Mouse (Mus musculus) heart, adult 9 months (tissue): ENCODE data around the gene Kdm5b.

ENCODE experiments used
- DNase-seq, 2 experiments: peaks; one replicate each; pipeline ENCODE4 v3.0.0; 2022; ENCODE audit warnings: low spot score in 2 of 2

Kdm5b gene

DNA sequence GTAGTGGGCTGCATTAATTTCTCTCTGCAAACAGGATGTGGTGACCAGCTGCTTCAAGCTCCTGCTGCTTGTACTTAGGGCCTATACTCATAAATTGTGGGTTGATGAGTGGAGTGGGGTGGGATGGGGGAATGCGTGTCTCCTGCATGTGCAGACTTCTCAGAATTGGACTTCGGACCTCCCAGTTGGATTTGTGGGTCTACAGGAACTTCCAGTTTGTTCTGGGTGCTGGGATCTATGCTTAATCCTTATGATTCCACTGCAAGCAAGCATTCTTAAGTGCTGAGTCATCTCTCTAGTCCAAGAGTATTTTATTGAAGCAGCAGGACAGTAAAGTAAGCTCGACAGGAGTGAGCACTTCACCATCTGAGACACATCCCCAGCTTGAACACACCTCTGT lies 23.6 kb downstream of the Kdm5b start:
- no peak for DNase-seq

DNA sequence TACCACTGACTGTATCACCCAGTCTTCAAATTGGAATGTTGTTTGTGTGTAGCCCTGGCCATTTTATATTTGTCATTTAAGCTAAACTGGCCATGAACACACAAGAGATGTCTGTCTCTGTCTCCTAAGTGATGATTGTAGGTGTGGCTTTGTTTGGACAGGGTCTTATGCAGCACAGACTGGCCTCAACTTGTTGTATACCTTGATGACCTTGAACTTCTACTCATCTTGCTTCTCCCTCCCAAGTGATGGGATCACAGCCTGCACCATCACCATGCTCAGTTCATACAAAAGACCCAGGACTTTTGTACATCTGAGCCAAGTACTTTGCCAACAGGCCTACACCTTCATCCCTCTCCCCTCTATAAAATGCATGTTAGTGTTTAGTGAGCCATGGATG lies 29.7 kb downstream of the Kdm5b start:
- DNase-seq: no peak

DNA sequence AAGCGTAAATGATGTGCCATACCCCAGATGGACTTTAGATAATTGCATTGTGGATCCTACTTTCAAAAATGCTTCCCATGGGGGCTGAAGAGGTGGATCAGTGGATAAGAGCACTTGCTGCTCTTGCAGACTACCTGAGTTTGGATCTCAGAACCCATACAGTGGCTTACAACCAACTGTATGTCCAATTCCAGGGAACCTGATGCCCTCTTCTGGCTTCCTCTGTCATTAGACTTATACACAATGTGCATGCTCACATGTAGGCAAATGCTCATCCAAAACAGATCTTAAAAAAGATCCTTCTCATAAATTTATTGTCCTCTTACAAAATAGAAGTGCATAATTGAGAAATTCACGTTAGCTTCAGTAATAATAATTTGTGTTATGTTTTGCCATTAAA lies 31.8 kb downstream of the Kdm5b start:
- DNase-seq: no peak

GRCm38 (mm10) chr1:134597339-134598054 lies 37.5 kb downstream of the Kdm5b start:
- DNase-seq: no peak

DNA sequence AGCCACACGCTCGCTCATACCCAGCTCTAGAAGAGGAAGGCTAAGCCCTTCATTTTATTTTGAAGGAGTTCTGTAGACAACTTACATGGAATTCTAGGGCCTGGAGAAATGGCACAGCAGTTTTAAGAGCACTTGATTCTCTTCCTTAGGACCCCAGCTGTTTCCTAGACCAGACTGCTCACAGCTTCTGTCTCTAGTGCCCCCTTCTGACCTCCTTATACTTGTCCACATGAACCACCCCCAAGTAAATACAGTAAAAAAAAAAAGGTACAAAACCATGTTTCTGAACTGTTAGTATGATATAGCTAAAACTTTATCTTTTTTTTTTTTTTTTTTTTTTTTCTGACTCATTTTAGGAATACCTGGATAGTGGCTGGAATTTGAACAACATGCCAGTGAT lies 44.1 kb downstream of the Kdm5b start:
- DNase-seq: no peak

- DNase-seq: no peak
These were observed 45.7 kb downstream of the Kdm5b start for GRCm38 (mm10) chr1:134605670-134606069.

DNA sequence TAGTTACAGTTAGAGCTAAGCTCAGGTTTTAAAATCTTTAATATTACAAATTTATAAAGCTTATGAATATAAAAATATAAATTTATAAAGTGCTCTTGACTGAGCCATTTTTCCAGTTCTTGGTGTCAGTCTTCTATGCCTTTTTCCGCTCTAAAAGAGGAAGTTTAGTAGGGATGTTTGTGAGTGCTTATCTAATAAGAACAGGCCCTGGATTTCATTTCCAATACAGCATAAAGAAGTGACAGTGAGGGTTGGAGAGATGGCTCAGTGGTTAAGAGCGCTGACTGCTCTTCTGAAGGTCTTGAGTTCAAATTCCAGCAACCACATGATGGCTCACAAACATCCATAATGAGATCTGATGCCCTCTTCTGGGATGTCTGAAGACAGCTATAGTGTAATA lies 46.4 kb downstream of the Kdm5b start:
- no peak for DNase-seq

DNA sequence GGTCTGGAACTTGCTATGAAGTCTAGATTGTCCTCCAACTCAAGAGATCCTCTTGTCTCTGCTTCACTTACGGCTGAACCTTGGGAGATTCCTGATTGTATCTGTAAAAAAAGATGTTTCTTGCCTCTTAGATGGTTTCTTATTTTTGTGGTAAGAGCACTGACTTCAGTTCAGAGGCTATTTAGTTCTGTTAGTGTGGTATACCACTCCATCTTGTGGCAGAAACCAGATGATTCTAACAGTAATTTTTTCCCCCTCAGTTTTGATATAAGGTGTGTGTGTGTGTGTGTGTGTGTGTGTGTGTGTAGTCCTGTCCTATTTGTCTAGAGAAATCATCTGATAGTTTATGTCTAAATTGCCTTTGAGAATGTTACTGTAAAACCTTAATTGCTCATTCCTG lies 47.3 kb downstream of the Kdm5b start:
- no peak for DNase-seq

DNA sequence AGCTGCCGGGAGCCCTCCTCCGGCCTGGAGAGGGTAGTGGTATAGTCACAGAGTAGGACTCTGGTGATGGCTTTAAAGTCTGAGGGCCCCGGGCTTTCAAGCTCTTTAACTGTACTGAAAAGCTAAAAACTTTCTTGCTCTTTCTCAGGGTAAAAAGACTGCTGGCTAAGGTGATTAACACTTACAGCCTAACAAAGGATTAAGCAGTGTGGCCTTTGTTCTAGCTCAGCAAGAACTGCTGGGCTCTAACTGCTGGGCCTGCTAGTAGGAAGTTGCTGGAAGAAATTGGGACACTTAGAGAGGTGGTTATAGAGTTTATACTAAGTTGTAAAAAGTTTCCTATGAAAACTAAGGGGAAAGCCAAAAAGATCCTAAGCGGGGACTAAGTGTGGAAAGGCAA lies 49.2 kb downstream of the Kdm5b start:
- no peak for DNase-seq

- DNase-seq: no peak
These were observed 54.6 kb downstream of the Kdm5b start for GRCm38 (mm10) chr1:134614554-134614953.

- DNase-seq: no peak
These were observed 55.0 kb downstream of the Kdm5b start for GRCm38 (mm10) chr1:134614988-134615387.

DNA sequence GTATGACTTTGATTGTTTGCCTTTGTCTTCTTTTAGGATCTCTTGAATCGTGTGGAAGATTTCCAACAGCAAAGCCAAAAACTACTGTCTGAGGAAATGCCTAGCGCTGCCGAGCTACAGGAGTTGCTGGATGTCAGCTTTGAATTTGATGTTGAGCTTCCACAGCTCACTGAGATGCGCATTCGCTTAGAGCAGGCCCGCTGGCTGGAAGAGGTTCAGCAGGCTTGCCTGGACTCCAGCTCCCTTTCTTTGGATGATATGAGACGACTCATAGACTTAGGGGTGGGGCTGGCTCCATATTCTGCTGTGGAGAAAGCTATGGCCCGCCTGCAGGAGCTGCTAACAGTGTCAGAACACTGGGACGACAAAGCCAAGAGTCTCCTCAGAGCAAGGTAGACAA lies 57.7 kb downstream of the Kdm5b start:
- DNase-seq: no peak

- no peak for DNase-seq
These were observed 65.4 kb downstream of the Kdm5b start for GRCm38 (mm10) chr1:134625325-134625724.

- no peak for DNase-seq
These were observed 69.5 kb downstream of the Kdm5b start for GRCm38 (mm10) chr1:134629455-134629854.

DNA sequence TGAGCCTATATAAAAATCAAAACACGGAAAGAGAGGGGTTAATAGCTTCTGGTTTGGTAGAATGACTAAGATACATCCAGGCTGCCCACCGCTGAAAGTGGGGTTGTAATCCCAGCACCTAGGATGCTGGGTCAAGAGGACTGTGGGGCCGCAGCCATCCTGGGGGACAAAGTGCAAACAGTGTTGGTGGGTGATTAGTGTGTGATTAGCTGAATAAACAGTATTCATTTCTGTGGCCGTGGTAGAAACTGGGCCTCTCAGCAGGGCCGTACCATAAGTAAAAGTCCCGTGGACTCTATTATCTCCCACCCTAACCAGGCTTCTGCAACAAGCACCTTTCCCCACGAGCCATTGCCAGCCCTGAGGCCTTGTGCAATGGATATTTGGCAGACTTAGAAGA lies 74.3 kb downstream of the Kdm5b start:
- no peak for DNase-seq

DNA sequence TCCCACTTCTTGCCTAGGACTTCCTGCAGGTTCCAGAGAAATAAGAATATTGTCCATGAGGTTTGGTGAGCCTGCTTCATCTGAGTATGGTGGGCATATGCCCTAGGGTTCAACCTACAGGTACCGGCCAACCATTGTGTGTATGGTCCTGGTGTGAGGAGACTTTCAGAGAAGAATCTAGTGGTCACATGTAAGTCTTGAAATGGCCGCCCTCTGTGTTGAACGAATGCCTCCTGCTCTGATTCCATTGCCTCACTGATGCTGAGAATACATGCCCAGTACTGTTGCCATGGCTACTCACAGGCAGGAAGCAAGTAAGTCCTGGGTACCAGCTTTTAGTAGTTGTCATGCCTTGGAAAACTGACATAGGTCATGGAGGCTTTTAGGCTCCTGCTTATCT lies 76.3 kb downstream of the Kdm5b start:
- no peak for DNase-seq

- DNase-seq: no peak
These were observed 76.7 kb downstream of the Kdm5b start for GRCm38 (mm10) chr1:134636684-134637083.

- DNase-seq: no peak
These were observed 78.1 kb downstream of the Kdm5b start for GRCm38 (mm10) chr1:134638041-134638440.

- DNase-seq: peak in 1 of 2 experiments; percentile 4
These were observed 78.6 kb downstream of the Kdm5b start for GRCm38 (mm10) chr1:134638522-134638921.

DNA sequence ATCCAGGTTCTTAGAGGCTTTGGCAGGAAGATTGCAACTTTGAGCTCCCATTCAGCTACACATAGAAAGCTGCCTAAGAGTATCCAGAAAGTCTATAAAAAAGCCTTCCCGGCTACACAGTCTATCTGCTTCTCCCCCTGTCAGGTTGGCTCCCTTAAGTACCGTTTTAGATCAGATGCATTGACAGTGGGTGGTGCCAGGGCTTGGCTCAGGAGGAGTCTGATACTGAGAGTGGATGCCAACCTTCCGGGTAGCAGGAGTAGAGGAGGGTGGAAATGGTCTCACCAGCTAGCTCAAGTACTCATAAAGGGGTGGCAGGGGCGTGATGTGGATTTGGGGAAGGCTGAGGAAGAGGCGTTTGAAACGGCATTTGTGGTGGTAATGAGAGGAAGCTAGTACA lies 79.5 kb downstream of the Kdm5b start:
- no peak for DNase-seq

GRCm38 (mm10) chr1:134641507-134641906 lies 81.5 kb downstream of the Kdm5b start:
- DNase-seq: no peak

- DNase-seq: no peak
These were observed 83.7 kb downstream of the Kdm5b start for GRCm38 (mm10) chr1:134643702-134644101.

DNA sequence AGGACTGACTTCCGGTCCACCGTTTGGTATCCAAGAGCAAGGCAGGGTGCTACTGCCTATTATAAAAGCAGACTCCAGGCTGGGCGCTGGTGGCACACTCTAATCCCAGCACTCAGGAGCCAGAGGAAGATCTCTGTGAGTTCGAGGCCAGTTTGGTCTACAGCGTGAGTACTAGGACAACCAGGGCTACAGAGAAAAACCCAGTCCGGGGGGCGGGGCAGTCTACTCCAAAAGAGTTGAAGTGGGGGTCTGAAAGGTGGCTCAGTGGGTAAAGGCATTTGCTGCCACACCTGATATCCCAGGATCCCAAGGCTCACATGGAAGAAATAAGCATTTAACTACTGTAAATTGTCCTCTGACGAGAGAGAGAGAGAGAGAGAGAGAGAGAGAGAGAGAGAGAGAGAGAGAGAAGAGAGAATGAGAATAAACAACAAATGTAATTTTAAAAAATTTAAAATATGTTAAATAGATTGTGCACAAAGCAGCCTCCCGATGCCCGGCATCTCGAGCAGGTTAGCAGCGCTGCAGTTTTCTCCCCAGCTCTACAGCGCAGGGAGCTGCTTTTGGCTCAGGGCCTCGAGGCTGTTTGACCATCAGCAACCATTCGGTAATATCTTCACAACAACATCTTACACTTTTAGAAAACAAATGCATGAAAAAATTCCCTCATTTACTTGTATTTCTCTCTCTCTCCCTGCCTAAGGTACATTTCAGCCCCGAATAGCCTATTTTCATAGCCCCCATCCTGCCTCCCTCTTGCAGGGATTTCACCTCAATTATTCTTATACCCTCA lies 85.6 kb downstream of the Kdm5b start:
- no peak for DNase-seq
